Mouse (Mus musculus): ENCODE data around the gene Spats2. TPM values are rescaled to one million over a fixed set of nuclear protein-coding genes. Genes with fewer than 3 reads are reported as not detected.
A peak's percentile ranks its signal among the peaks of the same experiment; 100 is the strongest.

The Spats2 gene
- polyA plus RNA-seq, 1 experiment from 2014 or later: 13.9 TPM

DNA sequence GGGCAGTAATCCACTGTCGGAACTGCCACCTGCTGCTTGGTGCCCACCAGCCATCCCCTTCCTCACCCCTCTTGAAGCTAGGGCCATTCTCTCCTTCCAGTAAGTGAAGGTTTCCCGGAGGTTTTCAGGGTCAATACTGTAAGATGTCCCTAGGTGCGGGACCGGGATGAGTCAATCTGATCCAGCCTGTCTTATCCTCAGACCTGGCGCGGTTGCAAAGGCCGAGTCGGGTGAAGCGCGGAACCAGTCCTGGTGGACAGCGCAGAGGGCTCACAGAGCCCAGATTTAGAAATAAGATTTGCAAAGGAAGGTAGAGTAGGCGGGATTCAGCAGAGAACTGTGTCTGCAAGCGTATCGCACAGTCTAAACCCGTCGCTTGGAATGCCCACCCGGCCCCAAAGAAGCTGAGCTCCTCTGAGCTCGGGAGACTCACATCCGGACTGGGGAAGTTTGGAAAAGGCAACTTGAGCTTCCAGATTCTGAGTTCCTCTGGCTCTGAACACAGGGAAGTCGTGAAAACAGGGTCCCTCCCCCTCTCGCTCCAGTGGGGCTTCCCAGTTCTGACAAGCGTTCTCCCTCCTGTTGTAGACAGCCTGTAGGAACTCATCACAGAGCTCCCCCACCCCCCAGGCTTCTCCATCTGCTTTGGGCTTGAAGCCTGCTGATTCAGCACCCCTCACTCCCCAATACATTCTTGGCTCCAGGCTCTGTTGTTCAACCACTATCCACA is 99.5 kb downstream of the Spats2 start:
- no peak overlapping the region for H3K27ac ChIP-seq (replicated peaks)
- no peak for TF ChIP-seq EP300 (optimal IDR thresholded peaks at IDR 0.05)
- TF ChIP-seq CTCF (IDR thresholded peaks at IDR 0.05; ENCODE audit: low read depth): no peak
- ATAC-seq (ENCODE audit: low FRiP score, low TSS enrichment) (0 out of 2 replicates have a peak, but pooled peaks have one; percentile 0), DNase-seq (ENCODE audit: low spot score) (no peak)
- H3K27me3 ChIP-seq (ENCODE audit: control insufficient read depth, insufficient read depth, low read length): peaks cover 13% of the 10 kb centered on the region; the same call in 1 of the 2 replicates
- H3K4me1 ChIP-seq (replicated peaks; ENCODE audit: control insufficient read depth, insufficient read depth): peaks cover 4% of the 10 kb centered on the region; the same call in 1 of the 2 replicates
- peak overlapping the region; percentile 91 for H3K4me2 ChIP-seq (replicated peaks; ENCODE audit: low read depth)
- H3K9ac ChIP-seq (ENCODE audit: low read length): no peak overlapping the region
- no peaks in the 10 kb centered on the region for H3K36me3 ChIP-seq (ENCODE audit: control insufficient read depth, insufficient read depth, low read length)
- H3K9me3 ChIP-seq (ENCODE audit: control insufficient read depth, low read length): no peaks in the 10 kb centered on the region
- WGBS: 3% methylated on average over 22 of the region's 22 CpGs
- H3K4me3 ChIP-seq (ENCODE audit: low read depth, low read length): peak overlapping the region; percentile 44

DNA sequence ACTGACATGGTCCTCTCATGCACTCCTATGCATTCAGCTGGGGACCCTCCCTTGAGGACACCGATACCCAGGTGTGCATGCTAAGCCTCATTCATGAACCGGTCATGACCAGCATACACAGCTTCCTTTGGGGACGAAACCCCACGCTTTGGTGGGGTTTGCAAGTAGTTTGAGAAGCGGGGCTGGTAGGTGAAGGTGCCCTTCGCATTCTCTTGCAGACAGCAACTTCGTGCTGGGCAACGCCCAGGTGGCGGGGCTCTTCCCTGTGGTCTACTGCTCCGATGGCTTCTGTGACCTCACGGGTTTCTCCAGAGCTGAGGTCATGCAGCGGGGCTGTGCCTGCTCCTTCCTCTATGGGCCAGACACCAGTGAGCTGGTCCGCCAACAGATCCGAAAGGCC is 100.4 kb downstream of the Spats2 start:
- no peak overlapping the region for H3K9ac ChIP-seq (ENCODE audit: low read length)
- peaks cover 12% of the 10 kb centered on the region; the same call in 1 of the 2 replicates for H3K27me3 ChIP-seq (ENCODE audit: control insufficient read depth, insufficient read depth, low read length)
- no peak for TF ChIP-seq CTCF (IDR thresholded peaks at IDR 0.05; ENCODE audit: low read depth)
- no peak for TF ChIP-seq EP300 (optimal IDR thresholded peaks at IDR 0.05)
- no peak overlapping the region for H3K4me2 ChIP-seq (replicated peaks; ENCODE audit: low read depth)
- H3K4me1 ChIP-seq (replicated peaks; ENCODE audit: control insufficient read depth, insufficient read depth): peaks cover 4% of the 10 kb centered on the region; the same call in 1 of the 2 replicates
- no peak overlapping the region for H3K4me3 ChIP-seq (ENCODE audit: low read depth, low read length)
- no peaks in the 10 kb centered on the region for H3K36me3 ChIP-seq (ENCODE audit: control insufficient read depth, insufficient read depth, low read length)
- 35% methylated on average over 14 of the region's 14 CpGs for WGBS
- no peak overlapping the region for H3K27ac ChIP-seq (replicated peaks)
- no peak for ATAC-seq (ENCODE audit: low FRiP score, low TSS enrichment)
- no peak for DNase-seq (ENCODE audit: low spot score)
- no peaks in the 10 kb centered on the region for H3K9me3 ChIP-seq (ENCODE audit: control insufficient read depth, low read length)

DNA sequence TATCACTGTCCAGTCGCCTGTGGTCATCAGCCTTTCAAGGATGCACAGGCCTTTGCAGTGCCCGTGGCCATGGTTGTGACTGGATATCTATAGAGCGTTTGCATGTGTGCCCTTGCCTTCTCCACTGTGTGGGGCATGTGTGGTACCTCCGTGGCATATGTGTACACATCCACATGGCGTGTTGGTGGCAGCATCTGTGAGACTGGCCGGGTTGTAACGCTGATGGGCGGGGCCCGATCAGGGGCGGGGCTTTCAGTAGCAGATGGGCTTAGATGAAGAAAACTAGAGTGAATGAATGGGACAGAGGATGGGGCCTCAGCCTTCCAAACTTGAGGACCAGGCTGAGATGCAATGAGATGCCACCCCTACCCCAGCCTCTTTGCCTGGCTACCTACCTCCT is 106.3 kb downstream of the Spats2 start:
- H3K4me1 ChIP-seq (replicated peaks; ENCODE audit: control insufficient read depth, insufficient read depth): no peaks in the 10 kb centered on the region
- H3K36me3 ChIP-seq (ENCODE audit: control insufficient read depth, insufficient read depth, low read length): no peaks in the 10 kb centered on the region
- ATAC-seq (ENCODE audit: low FRiP score, low TSS enrichment) (no peak), DNase-seq (ENCODE audit: low spot score) (no peak)
- TF ChIP-seq EP300 (optimal IDR thresholded peaks at IDR 0.05) (no peak), CTCF (IDR thresholded peaks at IDR 0.05; ENCODE audit: low read depth) (no peak)
- 61% methylated on average over 10 of the region's 10 CpGs for WGBS
- no peak overlapping the region for H3K27ac ChIP-seq (replicated peaks)
- H3K4me2 ChIP-seq (replicated peaks; ENCODE audit: low read depth): no peak overlapping the region
- no peak overlapping the region for H3K4me3 ChIP-seq (ENCODE audit: low read depth, low read length)
- no peaks in the 10 kb centered on the region for H3K27me3 ChIP-seq (ENCODE audit: control insufficient read depth, insufficient read depth, low read length)
- H3K9ac ChIP-seq (ENCODE audit: low read length): no peak overlapping the region
- no peaks in the 10 kb centered on the region for H3K9me3 ChIP-seq (ENCODE audit: control insufficient read depth, low read length)

DNA sequence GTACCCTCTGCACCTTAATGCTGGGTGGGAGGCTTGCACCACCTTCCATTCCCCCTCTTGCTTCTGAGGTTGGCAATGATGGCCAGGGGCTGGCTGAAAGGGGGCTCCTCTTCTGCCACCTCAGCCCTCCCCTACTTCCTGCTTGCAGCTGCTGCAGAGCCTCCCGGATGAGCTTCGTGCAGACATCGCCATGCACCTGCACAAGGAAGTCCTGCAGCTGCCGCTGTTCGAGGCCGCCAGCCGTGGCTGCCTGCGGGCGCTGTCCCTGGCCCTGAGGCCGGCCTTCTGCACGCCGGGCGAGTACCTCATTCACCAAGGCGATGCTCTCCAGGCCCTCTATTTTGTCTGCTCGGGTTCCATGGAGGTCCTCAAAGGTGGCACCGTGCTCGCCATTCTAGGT is 108.0 kb downstream of the Spats2 start:
- no peak overlapping the region for H3K9ac ChIP-seq (ENCODE audit: low read length)
- no peak overlapping the region for H3K4me3 ChIP-seq (ENCODE audit: low read depth, low read length)
- DNase-seq (ENCODE audit: low spot score): no peak
- H3K4me1 ChIP-seq (replicated peaks; ENCODE audit: control insufficient read depth, insufficient read depth): no peaks in the 10 kb centered on the region
- H3K27me3 ChIP-seq (ENCODE audit: control insufficient read depth, insufficient read depth, low read length): no peaks in the 10 kb centered on the region
- no peaks in the 10 kb centered on the region for H3K36me3 ChIP-seq (ENCODE audit: control insufficient read depth, insufficient read depth, low read length)
- no peak overlapping the region for H3K27ac ChIP-seq (replicated peaks)
- WGBS: 50% methylated on average over 17 of the region's 17 CpGs
- TF ChIP-seq EP300 (optimal IDR thresholded peaks at IDR 0.05): no peak
- TF ChIP-seq CTCF (IDR thresholded peaks at IDR 0.05; ENCODE audit: low read depth): no peak
- no peaks in the 10 kb centered on the region for H3K9me3 ChIP-seq (ENCODE audit: control insufficient read depth, low read length)
- ATAC-seq (ENCODE audit: low FRiP score, low TSS enrichment): no peak
- no peak overlapping the region for H3K4me2 ChIP-seq (replicated peaks; ENCODE audit: low read depth)

DNA sequence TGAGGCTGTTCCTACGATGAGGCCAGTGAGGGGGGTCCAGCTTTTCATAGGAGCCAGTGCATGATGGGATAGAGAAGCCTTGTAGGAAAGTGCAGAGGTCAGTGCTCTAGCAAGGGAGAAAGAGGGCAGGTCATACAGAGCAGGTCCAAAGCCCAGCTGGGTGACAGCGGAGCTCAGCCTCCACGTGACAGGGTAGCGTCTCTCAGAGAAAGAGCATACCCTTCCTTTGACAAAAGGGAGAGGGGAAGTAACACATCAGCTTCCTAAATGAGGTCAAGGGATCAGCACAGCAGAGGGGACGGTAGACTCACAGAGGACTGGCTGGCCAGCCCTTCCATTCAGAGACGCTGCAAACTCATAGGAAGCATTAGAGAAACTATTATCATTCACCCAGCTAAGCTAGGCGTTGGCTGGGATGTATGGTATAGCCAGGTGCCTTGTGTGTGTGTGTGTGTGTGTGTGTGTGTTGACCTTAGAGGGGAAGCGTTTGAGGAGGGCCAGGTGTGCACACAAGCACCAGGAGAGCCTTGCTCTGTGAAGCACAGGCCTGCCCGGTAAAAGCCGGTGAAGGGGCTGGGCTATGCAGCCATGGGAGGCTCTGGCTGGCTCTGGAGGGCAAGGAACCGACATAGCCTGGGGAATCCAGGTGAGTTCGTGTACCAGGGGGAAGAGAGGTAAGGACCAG is 108.8 kb downstream of the Spats2 start:
- ATAC-seq (ENCODE audit: low FRiP score, low TSS enrichment): no peak
- H3K9ac ChIP-seq (ENCODE audit: low read length): no peak overlapping the region
- TF ChIP-seq CTCF (IDR thresholded peaks at IDR 0.05; ENCODE audit: low read depth): no peak

DNA sequence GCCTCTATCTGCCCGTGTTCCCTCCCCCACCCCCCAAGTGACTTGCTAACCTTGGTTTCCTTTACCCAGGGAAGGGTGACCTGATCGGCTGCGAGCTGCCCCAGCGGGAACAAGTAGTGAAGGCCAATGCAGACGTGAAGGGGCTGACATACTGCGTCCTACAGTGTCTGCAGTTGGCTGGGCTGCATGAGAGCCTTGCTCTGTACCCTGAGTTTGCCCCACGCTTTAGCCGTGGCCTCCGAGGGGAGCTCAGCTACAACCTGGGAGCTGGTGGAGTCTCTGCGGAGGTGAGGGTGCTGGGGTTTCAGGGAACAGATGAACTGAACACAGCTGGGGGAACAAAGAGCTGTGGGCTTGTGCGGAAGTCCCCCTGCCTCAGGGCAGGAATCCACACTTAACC is 112.3 kb downstream of the Spats2 start:
- no peak for ATAC-seq (ENCODE audit: low FRiP score, low TSS enrichment)
- no peak overlapping the region for H3K4me3 ChIP-seq (ENCODE audit: low read depth, low read length)
- H3K9me3 ChIP-seq (ENCODE audit: control insufficient read depth, low read length): no peaks in the 10 kb centered on the region
- no peaks in the 10 kb centered on the region for H3K27me3 ChIP-seq (ENCODE audit: control insufficient read depth, insufficient read depth, low read length)
- no peak overlapping the region for H3K9ac ChIP-seq (ENCODE audit: low read length)
- no peak overlapping the region for H3K4me2 ChIP-seq (replicated peaks; ENCODE audit: low read depth)
- 0 out of 2 replicates have a peak, but pooled peaks cover 4% of the 10 kb centered on the region for H3K36me3 ChIP-seq (ENCODE audit: control insufficient read depth, insufficient read depth, low read length)
- DNase-seq (ENCODE audit: low spot score): no peak
- H3K27ac ChIP-seq (replicated peaks): no peak overlapping the region
- no peak for TF ChIP-seq CTCF (IDR thresholded peaks at IDR 0.05; ENCODE audit: low read depth)
- no peak for TF ChIP-seq EP300 (optimal IDR thresholded peaks at IDR 0.05)
- no peaks in the 10 kb centered on the region for H3K4me1 ChIP-seq (replicated peaks; ENCODE audit: control insufficient read depth, insufficient read depth)
- WGBS: 73% methylated on average over 11 of the region's 11 CpGs

More for the DNA sequence above, 108.8 kb downstream of the Spats2 start:
- DNase-seq (ENCODE audit: low spot score): no peak
- Histone ChIP-seq H3K36me3 (ENCODE audit: control insufficient read depth, insufficient read depth, low read length) (no peaks in the 10 kb centered on the region), H3K27ac (replicated peaks) (no peak overlapping the region), H3K9me3 (ENCODE audit: control insufficient read depth, low read length) (no peaks in the 10 kb centered on the region), H3K4me1 (replicated peaks; ENCODE audit: control insufficient read depth, insufficient read depth) (no peaks in the 10 kb centered on the region), H3K4me3 (ENCODE audit: low read depth, low read length) (no peak overlapping the region), H3K4me2 (replicated peaks; ENCODE audit: low read depth) (no peak overlapping the region), H3K27me3 (ENCODE audit: control insufficient read depth, insufficient read depth, low read length) (no peaks in the 10 kb centered on the region)
- WGBS: 43% methylated on average over 12 of the region's 12 CpGs
